Mouse (Mus musculus): Measurements from ENCODE around the gene Hoxa5.

GRCm38 (mm10) chr6:52230516-52231165, 26.3 kb upstream of the Hoxa5 start, which contains the start of gene Hoxa9:
- TF ChIP-seq POLR2A (IDR thresholded peaks at IDR 0.05; ENCODE audit: insufficient read depth, low read depth, low read length) = no peak
- no peak for TF ChIP-seq CTCF (IDR thresholded peaks at IDR 0.05)
- TF ChIP-seq EP300 (IDR thresholded peaks at IDR 0.05; ENCODE audit: insufficient read depth, low read depth, low read length) = no peak
